Mouse (Mus musculus) CH12F3 (cell line): ENCODE data around the gene Gm5938.

Experiments
- in situ Hi-C: fragments of 300-500 bp; cut with MboI; formaldehyde crosslinking; loops from 2 replicates; pipeline ENCODE4 v1.14.3; 2020; ENCODE audit warnings: low sequenced_read_pairs

Gene Gm5938

DNA sequence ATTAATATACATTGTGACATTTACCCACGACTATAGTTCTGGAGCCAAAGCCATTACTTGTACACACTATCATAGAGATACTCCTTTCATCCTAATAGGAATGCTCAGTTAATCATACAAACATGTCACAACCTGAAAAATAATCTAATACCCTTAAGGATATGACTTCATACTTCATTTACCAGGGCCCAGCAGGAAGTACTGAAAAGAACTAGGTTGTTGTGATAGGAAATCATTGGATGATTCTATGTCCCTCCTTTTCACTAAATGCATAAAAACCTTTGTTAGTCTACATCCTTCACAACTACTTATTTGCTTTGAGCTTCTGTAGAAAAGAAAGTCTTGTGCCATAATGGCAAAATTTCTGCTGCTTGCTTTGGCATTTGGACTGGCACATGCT lies at the start of gene Gm5938:
Gene Gm5938 (plus strand): TSS at position 301 of the 400 bp plus-strand sequence.
- in situ Hi-C loops, result no loop called here

DNA sequence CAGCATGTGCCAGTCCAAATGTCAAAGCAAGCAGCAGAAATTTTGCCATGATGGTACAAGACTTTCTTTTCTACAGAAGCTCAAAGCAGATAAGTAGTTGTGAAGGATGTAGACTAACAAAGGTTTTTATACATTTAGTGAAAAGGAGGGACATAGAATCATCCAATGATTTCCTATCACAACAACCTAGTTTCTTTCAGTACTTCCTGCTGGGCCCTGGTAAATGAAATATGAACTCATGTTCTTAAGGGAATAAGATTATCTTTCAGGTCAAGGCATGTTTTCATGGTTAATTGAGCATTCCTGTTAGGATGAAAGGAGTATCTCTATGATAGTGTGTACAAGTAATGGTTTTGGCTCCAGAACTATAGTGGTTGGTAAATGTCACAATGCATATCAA lies 34.0 kb upstream of the Gm5938 start, which contains the start of gene Obp1a:
Gene Obp1a (minus strand): TSS at position 101 of the 400 bp plus-strand sequence.
- in situ Hi-C loops, result no loop called here
